Mouse (Mus musculus): ENCODE data around the gene Zfp583.

Gene Zfp583

DNA sequence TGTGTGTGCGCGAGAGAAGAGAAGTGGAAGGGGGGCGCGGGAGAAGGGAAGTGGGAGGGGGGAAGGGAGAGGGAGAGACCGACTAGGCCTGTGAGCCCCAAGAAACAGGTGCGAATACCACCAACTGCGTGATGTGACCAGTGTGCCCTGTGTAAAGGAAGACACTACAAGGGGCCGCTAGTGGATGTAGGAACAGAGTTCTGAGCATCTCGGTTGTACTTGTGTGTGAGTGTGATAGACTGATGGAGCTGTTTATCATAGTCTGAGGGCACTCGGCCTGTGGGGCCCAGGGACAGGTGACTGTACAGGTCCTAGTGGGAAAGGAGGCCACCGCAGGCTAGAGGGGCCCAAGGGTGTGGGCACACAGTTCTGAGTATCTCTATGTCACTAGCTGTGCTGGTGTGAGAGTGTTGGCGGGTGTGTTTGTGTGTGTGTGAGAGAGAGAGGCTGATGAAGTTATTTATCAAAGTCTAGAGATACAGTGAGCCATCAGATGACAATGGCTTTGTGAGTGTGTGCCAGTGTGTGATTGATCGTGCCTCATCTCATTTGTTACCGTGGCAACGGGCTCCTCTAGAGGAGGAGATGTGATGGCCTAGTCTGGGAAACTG, 44.1 kb downstream of the Zfp583 start:
- in situ Hi-C loops (cut with MboI; ENCODE audit: low sequenced_read_pairs), result loop anchor here (25.0 kb wide), 1 partner anchor 1000 kb away; the partner anchor contains the start of gene Gm45844

DNA sequence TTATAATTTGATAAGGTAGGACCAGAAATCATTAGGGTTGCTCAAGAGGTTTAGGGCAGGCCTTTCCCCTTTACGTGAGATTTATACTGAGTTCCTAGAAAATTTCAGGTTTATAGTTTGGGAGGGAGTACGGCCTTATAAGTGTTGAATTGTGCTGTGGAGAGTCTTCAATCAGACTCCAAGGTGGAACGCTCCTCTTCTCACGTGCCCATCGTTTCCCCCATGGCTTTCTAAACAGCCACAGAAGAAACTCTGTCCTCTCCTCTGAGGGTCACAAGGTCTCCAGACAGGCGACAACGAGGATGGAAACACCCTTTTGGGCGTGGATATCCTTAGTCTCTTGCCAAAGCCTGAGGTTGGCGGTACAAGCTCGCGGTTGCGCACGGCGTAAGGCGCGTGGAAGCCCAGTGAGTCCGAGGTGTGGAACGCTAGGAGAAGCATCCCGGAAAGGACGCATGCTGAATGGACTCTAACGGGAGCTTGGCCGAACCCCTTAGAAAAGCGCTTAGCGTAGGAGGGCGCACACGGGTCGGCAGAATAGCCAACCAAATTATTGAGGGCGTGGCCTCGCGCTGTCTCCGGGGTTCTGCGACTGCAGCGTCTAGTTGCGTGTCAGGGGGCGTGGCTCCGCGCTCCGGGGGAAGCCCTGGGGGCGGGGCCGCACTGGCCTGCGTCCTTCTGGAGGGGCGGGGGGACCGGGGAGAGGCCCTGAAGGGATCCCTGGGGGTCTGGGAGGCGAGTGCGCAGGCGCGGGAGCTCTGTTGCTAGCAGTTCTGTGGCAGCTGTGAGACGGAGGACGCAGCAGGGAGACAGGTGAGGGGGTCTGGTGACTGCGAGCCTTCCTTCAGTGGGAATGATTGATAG, 45.0 kb downstream of the Zfp583 start, which contains the start of gene Zfp667:
TSS of gene Zfp667 (plus strand) at position 738 of the 864 bp plus-strand sequence.
- in situ Hi-C loops (cut with MboI; ENCODE audit: low sequenced_read_pairs), result loop anchor here (25.0 kb wide), 1 partner anchor 1001 kb away; the partner anchor contains the start of gene Gm45844

DNA sequence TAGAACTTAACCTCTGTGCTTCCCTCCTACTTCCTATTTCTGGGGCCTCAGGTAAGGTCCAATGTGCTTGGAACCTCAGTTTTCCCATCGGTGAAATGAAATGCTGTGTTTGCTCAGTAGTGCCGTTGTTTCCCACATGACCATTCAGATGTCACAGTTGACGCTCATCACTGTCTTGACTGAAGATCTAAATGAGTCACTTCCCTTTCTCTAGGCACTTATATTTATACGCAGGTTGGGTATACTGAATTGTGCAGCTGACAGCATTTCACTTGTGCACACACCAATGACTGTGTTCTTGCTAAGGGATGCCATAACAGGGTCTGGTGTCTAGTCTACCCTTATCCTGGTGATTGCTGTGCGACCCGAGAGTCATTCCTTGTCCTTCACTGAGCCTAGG, 45.7 kb downstream of the Zfp583 start:
- in situ Hi-C loops (cut with MboI; ENCODE audit: low sequenced_read_pairs), result loop anchor here (25.0 kb wide), 1 partner anchor 1002 kb away; the partner anchor contains the start of gene Gm45844

DNA sequence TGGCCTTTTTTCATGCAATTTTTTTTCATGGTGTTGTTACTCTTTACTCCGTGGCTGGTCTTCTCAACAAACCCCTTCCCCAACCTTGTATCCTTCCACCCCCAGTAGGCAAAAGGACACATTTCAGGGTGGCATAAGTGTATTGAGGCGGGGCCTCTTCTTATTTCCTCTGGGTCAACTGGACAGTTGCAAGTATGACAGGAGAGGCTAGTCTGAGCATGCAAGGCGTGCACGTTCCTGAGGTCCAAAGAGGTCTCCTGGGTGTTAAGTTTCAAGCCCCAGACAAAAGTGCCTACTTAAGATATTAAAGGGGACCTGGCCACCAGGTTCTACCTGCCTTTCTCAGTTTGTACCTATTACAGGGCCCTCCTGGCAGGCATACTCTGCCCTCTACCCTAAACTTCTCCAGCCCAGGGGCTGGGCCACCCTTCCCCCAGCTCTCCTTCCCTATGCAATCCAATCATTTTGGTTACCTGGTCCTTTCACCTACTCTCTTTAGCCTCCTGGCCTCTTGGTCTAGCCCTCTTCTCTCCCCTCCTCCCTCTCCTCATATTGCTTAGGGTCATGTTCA, 46.6 kb downstream of the Zfp583 start:
- in situ Hi-C loops (cut with MboI; ENCODE audit: low sequenced_read_pairs), result loop anchor here (25.0 kb wide), 1 partner anchor 1003 kb away; the partner anchor contains the start of gene Gm45844

DNA sequence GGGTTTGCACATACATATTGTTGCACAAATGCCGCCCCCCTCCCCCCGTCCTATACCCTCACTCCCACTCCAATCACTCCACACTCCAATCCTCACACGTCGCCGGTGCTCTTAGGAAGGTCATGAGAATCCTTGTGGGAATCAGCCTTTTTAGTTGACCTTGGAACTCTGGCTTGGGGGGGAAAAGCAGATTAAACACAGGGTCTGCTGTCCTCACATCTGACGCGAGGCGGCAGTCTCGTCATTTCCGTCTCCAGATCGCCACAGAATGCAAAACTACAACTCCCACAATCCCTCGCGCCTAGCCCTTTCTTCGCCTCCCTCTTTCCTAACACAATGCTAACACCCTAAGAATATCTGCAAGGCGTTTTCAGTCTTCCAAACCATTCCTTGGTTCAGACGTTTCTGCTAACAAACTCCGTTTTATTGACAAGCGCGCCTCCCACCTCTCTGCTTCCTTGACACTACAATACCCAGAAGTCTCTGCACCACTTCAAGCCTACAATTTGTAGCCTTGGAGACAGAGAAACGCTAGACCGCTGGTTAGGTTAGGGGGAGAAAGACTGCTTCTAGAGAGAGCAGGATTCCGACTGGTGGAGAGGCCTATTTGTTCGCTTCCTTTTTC, 47.5 kb downstream of the Zfp583 start:
- in situ Hi-C loops (cut with MboI; ENCODE audit: low sequenced_read_pairs), result loop anchor here (25.0 kb wide), 1 partner anchor 1004 kb away; the partner anchor contains the start of gene Gm45844

DNA sequence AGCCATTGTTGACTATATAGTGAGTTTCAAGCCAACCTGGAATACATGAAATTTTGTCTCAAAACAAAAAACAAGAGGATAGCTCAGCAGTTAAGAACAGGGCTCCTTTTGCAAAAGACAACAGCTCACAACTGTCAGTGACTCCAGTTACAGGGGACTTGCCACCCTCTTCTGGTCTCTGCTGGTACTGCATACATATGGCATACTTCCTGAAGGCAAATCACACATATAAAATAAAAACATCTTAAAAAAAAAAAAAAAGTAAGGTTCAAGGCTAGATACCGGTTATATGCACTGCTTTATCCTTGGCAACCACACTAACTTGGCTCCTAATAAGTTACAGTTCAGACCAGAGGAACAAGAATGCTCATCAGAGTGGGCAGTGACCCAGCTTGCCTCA, 48.3 kb downstream of the Zfp583 start:
- in situ Hi-C loops (cut with MboI; ENCODE audit: low sequenced_read_pairs), result loop anchor here (25.0 kb wide), 1 partner anchor 1005 kb away; the partner anchor contains the start of gene Gm45844

DNA sequence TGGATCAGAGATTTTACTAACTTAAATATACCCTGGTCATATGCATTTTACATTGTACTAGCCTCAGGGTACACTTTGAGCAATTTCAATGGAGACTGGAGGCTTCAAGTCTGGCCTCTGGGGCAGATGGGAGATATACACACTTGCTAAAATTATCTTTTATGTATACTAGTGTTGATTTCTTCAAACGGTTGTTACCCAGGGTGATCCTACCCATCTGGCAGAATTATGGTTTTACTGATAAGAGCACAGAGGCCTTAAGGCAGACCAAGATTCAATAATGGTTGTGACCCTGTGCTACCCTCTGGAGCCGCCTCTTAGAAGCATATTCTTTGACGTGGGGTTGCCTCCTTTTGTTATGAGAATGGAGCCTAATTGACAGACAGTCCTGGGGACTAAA, 53.2 kb downstream of the Zfp583 start:
- in situ Hi-C loops (cut with MboI; ENCODE audit: low sequenced_read_pairs), result loop anchor here (25.0 kb wide), 1 partner anchor 1009 kb away; the partner anchor contains the start of gene Gm45844

DNA sequence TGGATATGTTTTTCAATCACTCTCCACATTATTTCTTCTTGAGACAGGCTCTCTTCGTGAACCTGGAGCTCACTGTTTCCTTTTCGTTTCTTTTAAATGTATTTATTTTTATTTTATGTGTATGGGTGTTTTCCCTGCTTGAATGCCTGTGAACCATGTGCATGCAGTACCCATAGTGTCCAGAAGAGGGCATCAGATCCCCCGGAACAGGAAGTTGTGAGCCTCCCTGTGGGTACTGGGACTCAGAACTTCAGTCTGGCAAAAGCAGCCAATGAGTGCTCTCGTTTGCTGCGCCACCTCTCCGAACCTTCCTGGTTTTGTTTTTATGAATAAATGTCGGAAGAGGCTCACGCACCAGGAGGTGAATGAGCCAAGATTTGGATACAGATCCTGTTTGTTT, 65.4 kb downstream of the Zfp583 start:
- in situ Hi-C loops (cut with MboI; ENCODE audit: low sequenced_read_pairs), result no loop called here

Measured in CH12F3 (cell line).